Mouse (Mus musculus) stomach, postnatal 0 days (tissue): ENCODE results near the gene Cntd1. TPM values are rescaled to one million over a fixed set of nuclear protein-coding genes. Genes with fewer than 3 reads are reported as not detected.

ENCODE experiments used
- ATAC-seq: fragments of 200-750 bp; cut with Nextera tagmentation; 2 replicates; pipeline ENCODE4 v1.8.0; 2017; ENCODE audit not compliant: low FRiP score, low TSS enrichment
- DNase-seq: peaks from one replicate; pipeline ENCODE4 v3.0.0-alpha.2; 2016; ENCODE audit warnings: low spot score
- H3K27ac ChIP-seq: fragments of 300-500 bp; sonication (generic); replicated peaks from 2 replicates; pipeline ENCODE4 v1.5.1; 2014; ENCODE audit warnings: mild to moderate bottlenecking, control low read depth
- H3K27me3 ChIP-seq: fragments of 300-500 bp; sonication (generic); 2 replicates; pipeline ENCODE4 v1.6.1; 2014; ENCODE audit warnings: low read length; ENCODE audit not compliant: control insufficient read depth, insufficient read depth
- H3K36me3 ChIP-seq: fragments of 300-500 bp; sonication (generic); 2 replicates; pipeline ENCODE4 v1.6.1; 2014; ENCODE audit warnings: low read length, mixed read lengths; ENCODE audit not compliant: control insufficient read depth, insufficient read depth
- H3K4me1 ChIP-seq: fragments of 300-500 bp; sonication (generic); replicated peaks from 2 replicates; pipeline ENCODE4 v1.6.1; 2014; ENCODE audit warnings: antibody characterized with exemption; ENCODE audit not compliant: control insufficient read depth, insufficient read depth
- H3K4me2 ChIP-seq: fragments of 300-500 bp; sonication (generic); replicated peaks from 2 replicates; pipeline ENCODE4 v1.6.1; 2014; ENCODE audit warnings: low read depth, mild to moderate bottlenecking, control low read depth, moderate library complexity
- H3K4me3 ChIP-seq: fragments of 300-500 bp; sonication (generic); 2 replicates; pipeline ENCODE4 v1.5.1; 2014; ENCODE audit warnings: low read depth, low read length, control low read depth
- H3K9ac ChIP-seq: fragments of 300-500 bp; sonication (generic); 2 replicates; pipeline ENCODE4 v1.6.1; 2014; ENCODE audit warnings: mild to moderate bottlenecking, low read length, control low read depth, mixed read lengths
- H3K9me3 ChIP-seq: fragments of 300-500 bp; sonication (generic); 2 replicates; pipeline ENCODE4 v1.6.1; 2016; ENCODE audit warnings: low read length; ENCODE audit not compliant: control insufficient read depth
- CTCF ChIP-seq: IDR thresholded peaks from 2 replicates; pipeline ENCODE4 v1.5.1; 2016; ENCODE audit warnings: antibody characterized with exemption, low read depth, mild to moderate bottlenecking, moderate library complexity
- EP300 ChIP-seq: optimal IDR thresholded peaks from 2 replicates; pipeline ENCODE3; 2016; ENCODE audit warnings: antibody characterized with exemption
- WGBS: fragments of 180-500 bp; shearing (Covaris S2); extraction: QIAGEN DNeasy Blood & Tissue Kit; methylation state at CpG from one replicate; pipeline ENCODE4 v1.1.7; 2014; 5-methylcytosine and 5-hydroxymethylcytosine counted together
- polyA plus RNA-seq: library from polyadenylated mRNA; unstranded; fragments of >200 nt; fragmentation: Nextera tagmentation; extraction: Ambion mirVana; gene quantifications from 2 replicates; pipeline ENCODE4 v1.2.1, GENCODE M21; 2015

Gene Cntd1
- polyA plus RNA-seq, 1 experiment from 2014 or later, result 0.33 TPM

DNA sequence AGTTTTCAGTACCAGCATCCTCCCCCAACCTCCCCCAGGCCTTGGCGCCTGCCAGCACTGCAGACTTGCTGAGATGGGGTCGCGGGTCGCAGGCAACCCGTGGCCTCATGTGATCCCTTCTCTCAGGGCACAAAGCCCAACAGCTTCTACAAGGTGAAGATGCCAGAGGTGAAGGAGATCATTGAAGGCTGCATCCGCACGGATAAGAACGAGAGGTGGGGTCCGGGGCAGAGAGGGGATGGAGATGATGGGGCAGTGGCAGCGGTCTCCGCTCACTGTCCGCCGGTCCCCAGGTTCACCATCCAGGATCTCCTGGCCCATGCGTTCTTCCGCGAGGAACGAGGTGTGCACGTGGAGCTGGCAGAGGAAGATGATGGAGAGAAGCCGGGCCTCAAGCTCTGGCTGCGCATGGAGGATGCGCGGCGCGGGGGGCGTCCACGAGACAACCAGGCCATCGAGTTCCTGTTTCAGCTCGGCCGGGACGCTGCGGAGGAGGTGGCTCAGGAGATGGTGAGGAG is 13.8 kb upstream of the Cntd1 start:
- Histone ChIP-seq H3K27me3 (no peaks in the 10 kb centered on the region), H3K36me3 (no peaks in the 10 kb centered on the region), H3K27ac (no peak overlapping the region), H3K4me3 (peak overlapping the region; percentile 6; the same call in 1 of the 2 replicates), H3K4me1 (no peaks in the 10 kb centered on the region), H3K9me3 (no peaks in the 10 kb centered on the region), H3K4me2 (peak overlapping the region; percentile 37), H3K9ac (peak overlapping the region; percentile 47)
- ATAC-seq, result no peak
- no peak for DNase-seq
- 39% methylated on average over 31 of the region's 31 CpGs for WGBS
- TF ChIP-seq EP300 (no peak), CTCF (no peak)

DNA sequence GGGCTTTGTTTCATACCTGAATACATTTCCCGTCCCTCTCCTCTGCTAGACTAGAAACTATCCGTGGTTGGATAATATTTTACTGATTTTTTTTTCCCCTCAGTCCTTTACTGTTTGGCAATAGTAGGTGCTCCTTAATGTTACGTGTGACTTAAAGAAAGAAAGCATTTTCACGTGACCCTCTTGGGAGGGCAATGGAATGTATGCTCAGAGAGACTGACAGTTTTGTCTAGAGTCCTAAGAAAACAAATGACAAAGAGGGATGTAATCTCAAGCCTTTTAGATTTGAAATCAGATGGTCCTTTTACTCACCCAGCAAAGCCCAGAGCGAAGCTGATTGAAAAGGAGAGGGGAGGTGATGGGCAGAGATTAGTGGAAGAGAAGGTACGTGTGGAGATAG is 12.9 kb upstream of the Cntd1 start:
- no peaks in the 10 kb centered on the region for H3K36me3 ChIP-seq
- TF ChIP-seq EP300 (no peak), CTCF (no peak)
- H3K4me2 ChIP-seq, result no peak overlapping the region
- no peaks in the 10 kb centered on the region for H3K9me3 ChIP-seq
- no peaks in the 10 kb centered on the region for H3K27me3 ChIP-seq
- DNase-seq, result no peak
- no peaks in the 10 kb centered on the region for H3K4me1 ChIP-seq
- no peak overlapping the region for H3K4me3 ChIP-seq
- H3K9ac ChIP-seq, result no peak overlapping the region
- 57% methylated on average over 6 of the region's 6 CpGs for WGBS
- no peak overlapping the region for H3K27ac ChIP-seq
- ATAC-seq, result no peak

DNA sequence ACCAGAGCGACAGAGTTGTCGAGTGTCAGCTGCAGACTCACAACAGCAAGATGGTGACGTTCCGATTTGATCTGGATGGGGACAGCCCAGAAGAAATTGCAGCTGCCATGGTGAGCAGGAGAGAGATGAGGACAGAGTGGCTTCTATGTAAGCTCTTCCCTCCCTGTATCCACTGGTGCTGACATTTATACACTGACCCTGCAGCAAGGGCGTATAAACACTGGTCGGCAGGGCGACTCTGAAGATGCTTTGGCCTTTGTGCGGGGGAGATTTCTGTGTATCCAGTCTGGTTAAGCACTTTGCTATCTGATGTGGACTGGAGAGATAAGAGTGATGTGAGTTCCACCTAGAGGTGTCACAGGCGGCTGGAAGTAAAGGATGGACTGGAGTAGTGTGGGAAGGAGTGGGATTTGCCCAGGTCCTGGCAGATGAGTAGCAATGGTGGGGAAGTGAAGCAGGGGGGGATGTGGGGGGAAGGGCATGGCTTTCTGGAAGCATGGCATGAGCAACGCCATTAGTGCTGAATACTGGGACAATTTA is 9.2 kb upstream of the Cntd1 start:
- ATAC-seq (peak; percentile 41; the same call in 1 of the 2 replicates), DNase-seq (peak; percentile 45)
- Histone ChIP-seq H3K36me3 (no peaks in the 10 kb centered on the region), H3K4me3 (no peak overlapping the region), H3K9me3 (no peaks in the 10 kb centered on the region), H3K27ac (no peak overlapping the region), H3K9ac (no peak overlapping the region), H3K27me3 (no peaks in the 10 kb centered on the region), H3K4me1 (no peaks in the 10 kb centered on the region), H3K4me2 (no peak overlapping the region)
- no peak for TF ChIP-seq CTCF
- no peak for TF ChIP-seq EP300
- WGBS, result 19% methylated on average over 10 of the region's 10 CpGs

DNA sequence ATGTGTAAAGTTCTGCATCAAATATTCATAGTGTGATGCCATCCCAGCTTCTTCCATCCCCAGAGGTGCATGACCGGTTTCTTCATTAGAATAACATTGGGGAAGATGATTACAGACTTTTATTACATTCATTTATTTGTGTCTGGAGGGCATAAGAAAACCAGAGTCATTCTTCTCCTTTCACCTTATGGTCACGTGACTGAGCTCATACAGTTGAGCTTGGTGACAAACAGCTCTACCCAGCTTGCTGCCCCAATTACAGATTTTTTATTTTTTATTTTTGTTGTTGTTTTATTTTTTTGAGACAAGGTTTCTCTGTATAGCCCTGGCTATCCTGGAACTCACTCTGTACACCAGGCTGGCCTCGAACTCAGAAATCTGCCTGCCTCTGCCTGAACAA is 6.4 kb upstream of the Cntd1 start:
- no peak for DNase-seq
- Histone ChIP-seq H3K9me3 (no peaks in the 10 kb centered on the region), H3K4me2 (no peak overlapping the region), H3K4me1 (peaks cover 4% of the 10 kb centered on the region; the same call in 1 of the 2 replicates), H3K27ac (no peak overlapping the region), H3K27me3 (no peaks in the 10 kb centered on the region), H3K36me3 (no peaks in the 10 kb centered on the region), H3K9ac (no peak overlapping the region), H3K4me3 (no peak overlapping the region)
- TF ChIP-seq CTCF (no peak), EP300 (no peak)
- no peak for ATAC-seq
- WGBS, result 92% methylated on average over 3 of the region's 3 CpGs

DNA sequence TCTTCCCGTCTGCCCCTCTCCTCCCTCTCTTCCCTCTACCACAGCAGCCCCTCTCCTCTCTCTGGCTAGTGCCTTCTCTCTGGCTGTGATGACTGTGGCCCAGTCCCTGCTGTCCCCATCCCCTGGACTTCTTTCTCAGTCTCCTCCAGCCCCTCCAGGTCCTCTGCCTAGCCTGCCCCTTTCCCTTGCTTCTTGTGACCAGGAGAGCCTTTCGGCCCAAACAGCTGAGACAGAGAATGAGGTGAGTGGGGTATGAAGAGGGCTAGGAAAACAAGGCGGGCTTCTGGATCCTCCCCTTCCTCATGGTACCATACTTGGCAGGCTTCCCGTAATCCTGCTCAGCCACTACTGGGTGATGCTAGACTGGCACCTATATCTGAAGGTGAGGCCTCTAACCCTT is 3.5 kb upstream of the Cntd1 start:
- Histone ChIP-seq H3K9ac (no peak overlapping the region), H3K27me3 (no peaks in the 10 kb centered on the region), H3K4me1 (peaks cover 12% of the 10 kb centered on the region; the same call in 1 of the 2 replicates), H3K36me3 (no peaks in the 10 kb centered on the region), H3K4me2 (no peak overlapping the region), H3K9me3 (no peaks in the 10 kb centered on the region), H3K4me3 (no peak overlapping the region), H3K27ac (no peak overlapping the region)
- TF ChIP-seq EP300 (no peak), CTCF (no peak)
- ATAC-seq (no peak), DNase-seq (no peak)
- 58% methylated on average over 4 of the region's 4 CpGs for WGBS

DNA sequence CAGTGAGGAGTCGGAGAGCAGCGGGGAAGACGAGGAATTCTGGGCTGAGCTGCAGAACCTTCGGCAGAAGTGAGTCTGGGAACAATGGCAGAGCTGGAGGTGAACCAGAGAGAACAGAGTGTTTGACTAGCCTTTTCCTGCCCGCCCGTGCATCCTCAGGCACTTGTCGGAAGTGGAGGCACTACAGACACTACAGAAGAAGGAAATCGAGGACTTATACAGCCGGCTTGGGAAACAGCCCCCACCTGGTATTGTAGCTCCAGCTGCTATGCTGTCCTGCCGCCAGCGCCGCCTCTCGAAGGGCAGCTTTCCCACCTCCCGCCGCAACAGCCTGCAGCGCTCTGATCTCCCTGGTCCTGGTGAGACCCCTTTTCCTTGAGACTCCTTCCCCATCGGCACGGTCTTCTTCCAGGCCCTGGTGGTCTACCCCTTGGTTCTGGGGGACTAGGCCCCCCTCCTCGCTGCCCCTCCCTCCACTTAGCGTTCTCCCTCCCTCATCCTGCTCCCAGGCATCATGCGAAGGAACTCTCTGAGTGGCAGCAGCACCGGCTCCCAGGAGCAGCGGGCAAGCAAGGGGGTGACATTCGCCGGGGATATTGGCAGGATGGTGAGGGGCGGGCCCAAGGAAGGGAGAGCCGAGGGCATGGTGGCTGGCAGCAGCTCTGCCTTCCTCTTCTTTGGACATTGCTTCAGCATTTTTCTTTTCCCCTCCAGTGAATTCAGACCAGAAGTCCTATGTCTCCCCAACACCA is 2.3 kb upstream of the Cntd1 start:
- WGBS, result 45% methylated on average over 27 of the region's 27 CpGs
- H3K27me3 ChIP-seq, result no peaks in the 10 kb centered on the region
- H3K9ac ChIP-seq, result peak overlapping the region; percentile 8; the same call in 1 of the 2 replicates
- no peaks in the 10 kb centered on the region for H3K36me3 ChIP-seq
- TF ChIP-seq EP300, result no peak
- no peak for TF ChIP-seq CTCF
- H3K4me1 ChIP-seq, result peaks cover 12% of the 10 kb centered on the region; the same call in 1 of the 2 replicates
- H3K27ac ChIP-seq, result peak overlapping the region; percentile 87; the same call in 1 of the 2 replicates
- no peak for ATAC-seq
- no peak overlapping the region for H3K4me3 ChIP-seq
- H3K4me2 ChIP-seq, result peak overlapping the region; percentile 75; the same call in 1 of the 2 replicates
- no peaks in the 10 kb centered on the region for H3K9me3 ChIP-seq
- DNase-seq, result no peak
